Mouse (Mus musculus) liver, embryonic 16.5 days (tissue): ENCODE results near the gene Slc5a10. TPM values are rescaled to one million over a fixed set of nuclear protein-coding genes. Genes with fewer than 3 reads are reported as not detected.
A peak's percentile ranks its signal among the peaks of the same experiment; 100 is the strongest.

Experiments
- ATAC-seq: fragments of 200-750 bp; cut with Nextera tagmentation; 2 replicates; pipeline ENCODE4 v1.8.0; 2017; ENCODE audit warnings: low read depth, mild to moderate bottlenecking, moderate number of reproducible peaks, moderate library complexity
- H3K27ac ChIP-seq: fragments of 300-500 bp; sonication (generic); 2 replicates; pipeline ENCODE4 v1.5.1; 2014; ENCODE audit warnings: mild to moderate bottlenecking, low read length
- H3K27me3 ChIP-seq: fragments of 300-500 bp; sonication (generic); 2 replicates; pipeline ENCODE4 v1.6.1; 2014; ENCODE audit warnings: low read depth, low read length, mixed read lengths; ENCODE audit not compliant: control insufficient read depth, insufficient read depth
- H3K36me3 ChIP-seq: fragments of 300-500 bp; sonication (generic); 2 replicates; pipeline ENCODE4 v1.6.1; 2014; ENCODE audit warnings: mild to moderate bottlenecking; ENCODE audit not compliant: control insufficient read depth, insufficient read depth
- H3K4me1 ChIP-seq: fragments of 300-500 bp; sonication (generic); 2 replicates; pipeline ENCODE4 v1.6.1; 2014; ENCODE audit warnings: low read depth, low read length, mixed read lengths; ENCODE audit not compliant: control insufficient read depth
- H3K4me2 ChIP-seq: fragments of 300-500 bp; sonication (generic); 2 replicates; pipeline ENCODE4 v1.6.1; 2014; ENCODE audit warnings: low read depth, low read length, mixed read lengths
- H3K4me3 ChIP-seq: fragments of 300-500 bp; sonication (generic); 2 replicates; pipeline ENCODE4 v1.5.1; 2014; ENCODE audit warnings: low read depth, mild to moderate bottlenecking, low read length
- H3K9ac ChIP-seq: fragments of 300-500 bp; sonication (generic); 2 replicates; pipeline ENCODE4 v1.6.1; 2014; ENCODE audit warnings: low read depth, low read length
- H3K9me3 ChIP-seq: fragments of 300-500 bp; sonication (generic); replicated peaks from 2 replicates; pipeline ENCODE4 v1.6.1; 2016; ENCODE audit warnings: low read length; ENCODE audit not compliant: control insufficient read depth
- WGBS: fragments of 180-500 bp; shearing (Covaris S2); extraction: QIAGEN DNeasy Blood & Tissue Kit; methylation state at CpG from one replicate; pipeline ENCODE4 v1.1.7; 2014; ENCODE audit not compliant: insufficient replicate concordance; 5-methylcytosine and 5-hydroxymethylcytosine counted together
- polyA plus RNA-seq: library from polyadenylated mRNA; unstranded; fragments of >200 nt; fragmentation: Nextera tagmentation; extraction: Ambion mirVana; gene quantifications from 2 replicates; pipeline ENCODE4 v1.2.1, GENCODE M21; 2015

The Slc5a10 gene
- polyA plus RNA-seq, 1 experiment from 2014 or later, result not detected

DNA sequence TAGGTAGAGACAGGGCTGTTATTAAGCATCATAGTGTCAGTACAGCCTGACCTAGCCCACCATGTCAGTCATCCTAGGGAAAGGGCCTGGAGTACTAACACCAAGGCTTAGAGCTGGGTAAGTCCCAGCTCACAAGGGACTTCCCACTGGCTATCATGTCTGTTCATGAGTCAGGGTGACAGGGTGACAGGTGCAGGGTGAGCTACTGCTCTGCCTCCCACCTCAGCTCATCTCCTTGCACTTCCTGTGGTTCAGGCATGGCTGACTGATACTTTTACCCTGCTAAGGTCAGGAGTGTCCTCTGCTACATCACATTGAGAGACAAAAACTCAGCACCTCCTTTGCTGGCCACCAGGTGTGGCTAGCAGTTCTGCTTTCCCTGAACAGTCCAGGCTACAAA lies 21.8 kb downstream of the Slc5a10 start:
- no peak overlapping the region for H3K9ac ChIP-seq

DNA sequence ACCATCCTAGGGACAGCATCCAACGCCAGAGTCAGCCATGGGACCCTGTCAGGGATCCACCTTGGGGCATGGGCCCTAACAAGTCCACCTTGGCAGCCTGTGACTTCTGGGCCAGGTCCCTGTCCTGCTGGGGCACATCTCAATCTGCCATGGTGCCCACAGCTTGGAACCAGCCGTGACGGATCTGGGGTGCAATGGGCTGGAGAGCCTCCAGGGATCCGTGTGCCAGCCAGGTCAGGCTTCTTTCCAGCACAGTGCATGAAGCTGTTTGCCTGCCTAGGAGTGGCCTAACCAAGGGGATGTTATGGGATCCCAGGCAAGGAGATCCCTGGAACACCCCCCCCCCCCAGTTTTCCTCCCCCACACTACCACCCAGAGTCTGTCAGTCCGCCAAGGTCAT lies 27.6 kb downstream of the Slc5a10 start:
- Histone ChIP-seq H3K9me3 (no peaks in the 10 kb centered on the region), H3K4me1 (peaks cover 8% of the 10 kb centered on the region), H3K27me3 (no peaks in the 10 kb centered on the region), H3K4me2 (no peak overlapping the region), H3K4me3 (no peak overlapping the region), H3K27ac (no peak overlapping the region), H3K36me3 (peaks cover 4% of the 10 kb centered on the region; the same call in 1 of the 2 replicates), H3K9ac (no peak overlapping the region)
- WGBS, result 82% methylated on average over 5 of the region's 5 CpGs
- no peak for ATAC-seq

More for the DNA sequence above, 21.8 kb downstream of the Slc5a10 start:
- H3K4me3 ChIP-seq, result no peak overlapping the region
- ATAC-seq, result no peak
- no peaks in the 10 kb centered on the region for H3K27me3 ChIP-seq
- H3K36me3 ChIP-seq, result peaks cover 23% of the 10 kb centered on the region
- no peaks in the 10 kb centered on the region for H3K4me1 ChIP-seq
- no peak overlapping the region for H3K4me2 ChIP-seq
- no peak overlapping the region for H3K27ac ChIP-seq
- no peaks in the 10 kb centered on the region for H3K9me3 ChIP-seq

DNA sequence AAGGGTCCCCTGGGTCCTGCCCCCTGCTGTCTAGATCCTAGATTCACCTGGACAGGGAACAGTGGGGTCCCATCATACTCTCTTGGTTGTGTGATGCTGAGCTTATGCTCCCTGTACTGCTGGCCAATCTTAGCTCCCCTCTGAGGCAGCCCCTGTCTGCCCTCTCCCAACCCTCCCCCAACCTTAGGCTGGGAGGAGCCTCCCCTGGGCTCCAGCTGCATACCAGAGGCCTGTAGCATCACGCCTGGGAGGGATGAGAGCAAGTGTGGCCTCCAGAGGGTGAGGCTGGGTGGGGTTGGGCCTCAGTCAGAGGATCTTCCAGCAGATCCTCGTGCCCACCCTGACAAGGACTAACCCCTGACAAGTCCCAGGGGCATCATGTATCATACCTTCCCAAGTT lies 33.0 kb downstream of the Slc5a10 start:
- ATAC-seq, result no peak
- Histone ChIP-seq H3K27me3 (peaks cover 6% of the 10 kb centered on the region), H3K9me3 (no peaks in the 10 kb centered on the region), H3K4me1 (peaks cover 47% of the 10 kb centered on the region), H3K4me3 (peak overlapping the region; percentile 77), H3K4me2 (peak overlapping the region; percentile 98), H3K36me3 (no peaks in the 10 kb centered on the region; the same call in 1 of the 2 replicates), H3K27ac (no peak overlapping the region; the same call in 1 of the 2 replicates), H3K9ac (peak overlapping the region; percentile 33; the same call in 1 of the 2 replicates)
- 30% methylated on average over 2 of the region's 2 CpGs for WGBS

DNA sequence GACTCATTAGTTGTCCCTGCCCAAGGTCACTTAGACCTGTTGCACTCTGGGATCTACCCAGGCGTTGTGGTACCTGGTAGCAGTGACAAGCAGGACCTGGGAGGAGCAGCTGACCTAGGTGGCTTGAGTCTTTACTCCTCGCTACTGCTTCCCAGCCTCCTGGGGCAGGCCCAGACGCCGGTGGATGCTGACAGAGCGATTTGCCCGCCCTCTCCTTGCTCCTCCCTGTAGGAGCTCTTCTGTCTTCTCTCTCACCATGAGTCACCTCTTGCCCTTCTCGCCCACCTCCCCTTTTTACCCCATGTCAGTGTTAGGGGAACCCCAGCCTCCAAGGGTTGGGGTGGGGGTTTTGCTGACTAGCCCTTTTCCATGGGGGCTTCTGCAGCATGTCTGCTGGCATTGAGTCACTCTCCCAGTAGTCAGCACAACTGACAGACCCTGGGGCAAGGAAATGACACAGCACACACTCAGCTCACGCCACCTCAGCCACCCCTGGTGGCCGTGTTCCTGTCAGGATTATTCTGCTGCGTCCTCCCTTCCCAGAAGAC lies 33.6 kb downstream of the Slc5a10 start:
- peak overlapping the region; percentile 77 for H3K4me3 ChIP-seq
- peaks cover 47% of the 10 kb centered on the region for H3K4me1 ChIP-seq
- no peaks in the 10 kb centered on the region; the same call in 1 of the 2 replicates for H3K36me3 ChIP-seq
- H3K9me3 ChIP-seq, result no peaks in the 10 kb centered on the region
- H3K9ac ChIP-seq, result peak overlapping the region; percentile 33
- peak overlapping the region; percentile 81 for H3K27ac ChIP-seq
- peaks cover 6% of the 10 kb centered on the region for H3K27me3 ChIP-seq
- no peak for ATAC-seq
- 39% methylated on average over 10 of the region's 10 CpGs for WGBS
- peak overlapping the region; percentile 98 for H3K4me2 ChIP-seq

DNA sequence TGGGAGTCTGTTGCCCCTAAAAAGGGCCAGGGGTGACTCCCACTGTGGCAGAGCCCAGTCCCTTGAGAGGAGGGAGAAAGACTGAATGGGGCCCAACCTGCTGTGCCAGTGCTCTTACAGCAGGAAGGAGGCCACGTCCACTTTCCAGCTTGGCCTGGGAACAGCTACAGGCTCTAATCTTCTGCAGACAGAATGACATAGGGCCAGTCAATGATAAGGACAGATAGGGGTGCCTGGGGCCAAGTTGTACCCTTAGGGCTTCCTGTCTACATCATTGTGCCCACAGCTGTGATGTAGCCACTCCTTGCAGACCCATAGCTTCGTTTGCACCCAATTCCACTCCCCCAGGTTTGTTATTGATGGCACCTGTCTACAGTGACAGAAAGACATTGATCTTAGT lies 34.5 kb downstream of the Slc5a10 start:
- ATAC-seq, result peak; percentile 78
- Histone ChIP-seq H3K4me3 (peak overlapping the region; percentile 77), H3K27me3 (peaks cover 6% of the 10 kb centered on the region), H3K9me3 (no peaks in the 10 kb centered on the region), H3K36me3 (no peaks in the 10 kb centered on the region), H3K4me2 (peak overlapping the region; percentile 98), H3K9ac (peak overlapping the region; percentile 84), H3K27ac (peak overlapping the region; percentile 81), H3K4me1 (peaks cover 47% of the 10 kb centered on the region)
- 23% methylated on average over 2 of the region's 2 CpGs for WGBS

DNA sequence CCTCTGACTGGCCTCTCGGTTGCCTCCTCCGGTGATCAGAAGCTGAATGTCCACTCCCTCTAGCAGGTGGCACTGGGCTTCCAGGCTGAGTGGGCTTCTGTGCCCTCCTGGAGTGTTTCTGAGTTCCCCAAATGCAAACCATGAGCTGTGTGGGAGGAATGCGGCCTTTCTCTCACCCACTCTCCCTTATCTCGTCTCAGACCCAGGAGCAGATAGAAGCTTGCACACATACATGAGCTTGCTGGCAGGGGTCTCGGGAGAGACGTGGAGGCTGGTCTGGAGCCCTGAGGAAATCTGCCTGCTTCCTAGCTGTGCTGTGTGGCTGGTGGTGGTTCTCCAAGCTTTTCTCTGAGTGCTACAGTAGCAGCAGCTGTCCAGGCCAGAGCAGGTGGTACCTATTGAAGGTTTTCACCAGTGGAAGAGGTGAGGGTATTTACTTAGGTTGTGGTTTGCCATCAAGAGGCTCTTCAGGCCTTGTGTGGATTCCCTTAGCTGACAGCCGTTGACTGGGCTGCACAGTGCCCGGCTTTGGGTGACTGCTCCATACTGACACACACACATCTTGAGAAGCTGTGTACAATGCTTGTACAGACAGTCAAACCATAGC lies 35.4 kb downstream of the Slc5a10 start:
- peaks cover 6% of the 10 kb centered on the region for H3K27me3 ChIP-seq
- H3K4me3 ChIP-seq, result peak overlapping the region; percentile 77

DNA sequence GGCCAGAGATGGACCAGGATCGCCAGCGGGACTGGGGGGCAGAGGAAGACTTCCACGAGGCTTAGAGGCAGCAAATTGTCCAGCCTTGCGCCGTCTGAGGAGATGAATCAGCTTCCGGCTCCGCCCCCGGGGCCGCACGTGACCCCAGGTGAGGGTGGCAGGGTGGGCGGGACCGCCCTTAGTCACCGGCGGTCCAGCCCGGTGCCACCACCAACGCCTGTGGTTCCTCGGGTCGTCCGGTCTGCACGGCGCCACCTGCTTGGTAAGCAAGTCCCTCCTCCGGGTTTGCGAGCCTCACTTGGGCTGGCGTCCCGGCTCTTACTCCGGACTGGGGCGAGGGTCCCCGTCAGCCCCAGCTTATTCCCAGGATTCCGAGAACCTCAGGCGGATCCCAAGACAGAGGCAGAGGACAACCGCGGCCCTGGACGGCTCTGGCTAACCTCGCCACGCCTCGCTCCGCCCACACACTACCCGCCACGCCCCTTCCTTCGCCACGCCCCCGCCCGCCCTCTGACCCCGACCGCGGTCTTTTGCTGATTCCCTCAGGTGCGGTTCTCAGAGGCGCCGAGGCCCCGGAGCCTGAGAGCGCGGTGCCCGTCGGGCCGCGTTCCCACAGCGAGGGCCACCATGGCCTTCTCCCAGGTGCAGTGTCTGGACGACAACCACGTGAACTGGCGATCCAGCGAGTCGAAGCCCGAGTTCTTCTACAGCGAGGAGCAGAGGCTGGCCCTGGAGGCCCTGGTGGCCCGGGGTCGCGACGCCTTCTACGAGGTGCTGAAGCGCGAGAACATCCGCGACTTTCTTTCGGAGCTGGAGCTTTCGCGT lies 36.5 kb downstream of the Slc5a10 start, which contains the start of gene Fam83g:
Gene Fam83g, plus strand, starts transcription at position 185 of the 825 bp plus-strand sequence.
- peak; percentile 80 for ATAC-seq
- Histone ChIP-seq H3K4me1 (peaks cover 47% of the 10 kb centered on the region), H3K9me3 (no peaks in the 10 kb centered on the region), H3K27ac (peak within 1 kb of the TSS; percentile 81), H3K9ac (peak within 1 kb of the TSS; percentile 84), H3K4me3 (peak within 1 kb of the TSS; percentile 77), H3K27me3 (peaks cover 6% of the 10 kb centered on the region), H3K36me3 (no peaks in the 10 kb centered on the region), H3K4me2 (peak within 1 kb of the TSS; percentile 98)
- WGBS, result 1% methylated on average over 76 of the region's 76 CpGs

More for the DNA sequence above, 35.4 kb downstream of the Slc5a10 start:
- Histone ChIP-seq H3K4me1 (peaks cover 47% of the 10 kb centered on the region), H3K27ac (peak overlapping the region; percentile 81), H3K9me3 (no peaks in the 10 kb centered on the region), H3K9ac (peak overlapping the region; percentile 84), H3K4me2 (peak overlapping the region; percentile 98), H3K36me3 (no peaks in the 10 kb centered on the region)
- no peak for ATAC-seq
- 37% methylated on average over 8 of the region's 8 CpGs for WGBS

DNA sequence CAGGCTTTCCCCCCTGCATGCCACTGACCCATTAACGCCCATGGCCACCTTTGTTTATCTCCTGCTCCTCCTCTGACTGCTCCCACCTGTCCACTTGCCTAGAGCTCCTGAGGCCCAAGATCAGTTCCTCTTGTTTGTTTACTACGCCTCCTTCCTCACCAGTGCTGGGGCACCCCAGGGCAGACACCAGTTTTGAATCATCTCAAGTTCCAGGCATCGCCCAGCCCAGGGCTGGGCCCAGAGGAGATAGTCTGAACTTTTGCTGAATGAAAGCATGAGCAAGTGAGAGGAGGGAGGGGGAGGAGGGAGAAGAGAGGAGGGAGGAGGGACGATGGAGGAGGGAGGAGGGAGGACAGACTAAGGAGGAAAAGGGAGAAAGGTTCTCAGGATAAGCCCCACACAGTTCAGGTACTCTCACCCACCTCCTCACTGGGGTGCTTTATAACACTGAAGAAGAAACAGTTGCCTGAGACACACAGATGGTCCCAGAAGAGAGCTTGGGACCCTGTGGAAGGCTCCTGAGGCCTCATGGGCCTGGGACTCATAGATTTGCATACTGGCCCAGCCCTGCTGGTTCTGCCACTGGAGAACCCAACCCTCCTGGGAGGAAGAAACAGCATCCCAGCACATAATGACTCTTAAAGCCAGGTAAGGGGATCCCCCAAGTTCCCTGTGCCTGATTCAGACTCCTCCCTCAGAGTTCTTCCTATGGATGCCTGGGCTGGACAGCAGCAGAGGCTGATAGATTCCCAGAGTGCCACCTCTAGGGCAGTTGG lies 41.3 kb downstream of the Slc5a10 start:
- Histone ChIP-seq H3K4me3 (no peak overlapping the region), H3K36me3 (no peaks in the 10 kb centered on the region), H3K4me2 (no peak overlapping the region), H3K4me1 (peaks cover 8% of the 10 kb centered on the region), H3K27ac (no peak overlapping the region), H3K9ac (no peak overlapping the region), H3K27me3 (peaks cover 5% of the 10 kb centered on the region; the same call in 1 of the 2 replicates), H3K9me3 (no peaks in the 10 kb centered on the region)
- no peak for ATAC-seq
- 54% methylated on average over 4 of the region's 4 CpGs for WGBS
